Mouse (Mus musculus) right cerebral cortex, adult 2 months (tissue): Measurements from ENCODE around the gene Mbip.

ENCODE experiments used
- DNase-seq, 2 experiments: peaks; one replicate each; pipeline ENCODE4 v3.0.0; 2021 to 2022; ENCODE audit warnings: low spot score in 2 of 2

Gene Mbip

DNA sequence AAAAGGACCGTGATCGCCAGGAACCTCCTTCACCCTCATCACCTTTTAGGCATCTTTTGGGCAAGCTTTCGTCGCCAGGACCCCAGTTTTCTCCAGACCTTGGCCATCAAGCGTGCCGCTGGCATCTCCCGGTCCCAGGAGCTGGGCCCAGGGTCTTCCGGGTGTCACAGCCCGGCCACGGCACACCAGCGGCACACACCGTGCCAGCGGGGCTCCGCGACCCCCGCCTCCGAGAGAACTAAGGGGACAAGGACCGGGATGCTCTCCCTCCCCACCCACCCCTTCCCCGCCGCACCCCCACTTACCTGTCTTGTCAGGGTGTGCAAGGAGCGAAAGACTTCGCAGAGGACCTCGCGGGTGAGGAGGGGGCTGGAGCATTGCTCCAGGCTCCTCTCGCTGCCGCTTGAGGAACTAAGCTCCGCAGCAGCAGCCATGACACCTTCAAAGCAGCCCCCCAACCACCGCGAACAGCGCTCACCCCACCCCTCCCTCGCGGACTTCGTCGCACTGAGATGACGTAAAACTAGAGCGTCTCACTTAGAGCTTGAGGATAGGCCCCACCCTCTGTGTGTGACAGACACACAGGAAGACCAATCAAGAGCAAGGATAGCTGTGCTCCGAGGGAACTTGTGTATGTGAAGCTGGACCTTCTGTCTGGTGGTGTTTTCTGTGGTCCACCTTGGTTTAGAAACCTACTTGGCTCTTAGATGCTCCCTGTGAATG, at the start of gene Mbip:
TSS of gene Mbip (minus strand) at position 528 of the 723 bp plus-strand sequence.
- DNase-seq: peak; percentile 99 to 100

GRCm38 (mm10) chr12:56387647-56388205, 42.0 kb upstream of the Mbip start:
- no peak for DNase-seq

DNA sequence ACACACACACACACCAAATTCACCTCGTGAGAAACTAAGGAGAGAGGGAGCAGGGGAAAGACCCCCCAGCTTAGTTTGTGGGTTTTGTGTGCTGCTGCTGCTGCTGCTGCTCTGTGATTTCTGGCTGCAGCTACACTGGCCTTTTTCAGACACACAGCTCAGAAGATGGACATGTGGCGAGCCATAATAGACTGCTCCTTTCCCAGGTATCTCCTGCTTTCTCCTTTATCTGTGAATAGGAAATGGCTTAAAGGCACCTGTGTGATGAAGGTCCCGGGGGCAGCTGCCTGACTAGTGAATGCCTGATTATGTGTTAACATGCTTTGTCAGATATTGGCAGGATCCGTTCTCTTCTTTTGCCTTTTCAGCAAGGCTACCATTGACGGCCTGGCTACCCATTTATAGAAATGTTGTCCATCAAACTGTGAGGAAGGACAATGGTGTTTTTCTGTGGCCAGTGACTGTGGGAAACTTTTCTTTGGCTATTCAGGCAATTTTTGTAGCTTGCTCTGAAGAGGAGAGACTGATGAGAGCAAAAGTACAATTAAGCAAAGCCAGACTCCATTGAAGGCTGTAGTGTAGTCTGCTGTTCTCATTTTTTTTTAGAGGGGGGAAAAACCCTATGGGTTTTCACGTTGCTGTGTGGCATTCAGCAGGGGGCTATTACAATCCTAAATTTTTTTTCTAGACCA, 41.4 kb upstream of the Mbip start:
- no peak for DNase-seq

DNA sequence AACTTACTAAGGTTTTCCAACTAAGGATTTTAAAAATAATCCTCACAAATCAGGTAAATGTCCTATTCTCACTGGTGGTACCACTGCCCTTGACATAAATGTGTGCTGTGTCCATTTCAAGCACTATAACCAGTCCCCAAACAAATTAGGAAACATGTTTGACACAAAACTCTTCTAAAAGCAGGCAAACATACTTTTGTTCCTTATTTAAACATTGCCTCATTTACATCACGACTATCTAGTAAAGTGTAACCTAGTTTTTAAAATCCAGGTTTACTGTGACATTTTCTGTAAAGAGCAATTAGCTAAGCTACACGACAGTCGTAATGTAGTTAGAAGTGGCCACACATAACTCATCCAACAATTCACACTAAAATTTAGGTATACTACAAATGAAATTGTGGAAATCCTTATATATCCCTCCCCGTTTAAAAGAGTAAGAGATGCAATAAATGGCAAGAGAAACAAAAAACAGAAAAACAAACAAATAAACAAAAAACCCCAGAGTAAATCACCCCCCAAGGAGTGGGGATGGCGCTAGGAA, 851 bp downstream of the Mbip start:
- DNase-seq: no peak

DNA sequence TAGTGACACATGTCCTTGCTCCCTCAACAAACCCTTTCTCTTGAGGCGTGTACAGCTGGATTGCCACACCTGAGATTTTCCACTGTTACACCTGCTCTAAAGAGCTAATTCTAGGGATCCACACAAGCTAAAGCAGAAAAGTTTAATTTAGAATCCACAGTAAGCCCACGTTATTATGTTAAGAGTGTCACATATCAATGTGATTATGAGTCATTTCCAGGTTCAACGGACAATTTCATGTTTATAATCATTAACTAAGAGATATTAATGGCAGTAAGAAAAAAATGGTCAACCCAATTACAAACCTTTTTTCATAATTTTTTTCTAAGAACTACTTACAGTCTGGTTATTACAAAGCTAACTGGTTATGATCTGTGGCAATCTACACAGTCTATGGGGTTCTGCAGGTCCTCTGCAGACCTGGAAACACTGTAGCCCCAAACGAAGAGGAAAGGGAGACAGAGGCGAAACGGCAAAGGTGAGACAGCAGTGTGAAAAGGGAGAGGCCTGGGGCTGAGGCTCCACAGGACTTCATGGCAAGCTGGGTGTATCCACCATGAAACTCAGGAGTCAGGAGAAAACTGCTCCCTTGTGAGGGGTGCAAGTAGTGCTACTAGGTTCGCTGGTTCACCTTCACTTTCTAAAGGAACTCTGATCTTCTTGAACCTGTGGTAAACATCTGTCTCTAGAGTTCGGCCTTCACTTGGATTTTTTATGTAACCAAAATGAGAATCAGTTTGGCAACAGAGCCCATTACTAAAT, 6.2 kb downstream of the Mbip start:
- DNase-seq: no peak

DNA sequence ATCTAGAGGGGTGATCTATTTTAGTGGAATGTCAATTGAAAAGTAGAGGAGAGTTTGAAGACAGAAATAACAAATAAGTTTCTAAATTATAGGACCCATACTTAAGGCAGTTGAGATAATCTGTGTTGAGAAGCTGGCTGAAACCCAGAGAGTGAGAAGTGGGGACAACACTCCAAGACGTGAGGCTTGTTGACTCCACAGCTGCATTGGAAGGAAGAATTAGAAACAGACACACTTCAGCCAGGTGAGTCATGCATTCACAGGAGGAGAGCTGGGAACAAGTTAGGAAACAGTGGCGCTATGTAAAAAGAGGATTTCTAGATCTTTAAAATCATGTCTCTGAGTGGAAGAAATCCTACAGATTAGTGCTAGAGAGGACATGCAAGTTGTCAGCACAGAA, 12.2 kb downstream of the Mbip start:
- DNase-seq: no peak

- DNase-seq: no peak
Measured at GRCm38 (mm10) chr12:56332475-56332874, 13.2 kb downstream of the Mbip start.

- DNase-seq: no peak
Measured at GRCm38 (mm10) chr12:56327448-56327998, 18.2 kb downstream of the Mbip start.

GRCm38 (mm10) chr12:56325851-56326250, 19.8 kb downstream of the Mbip start:
- DNase-seq: no peak

- no peak for DNase-seq
Measured at GRCm38 (mm10) chr12:56318941-56319340, 26.8 kb downstream of the Mbip start.

- DNase-seq: no peak
Measured at GRCm38 (mm10) chr12:56318059-56318458, 27.6 kb downstream of the Mbip start.

- peak in 1 of 2 experiments; percentile 9 for DNase-seq
Measured at GRCm38 (mm10) chr12:56305758-56306157, 39.9 kb downstream of the Mbip start.

GRCm38 (mm10) chr12:56302321-56303017, 43.2 kb downstream of the Mbip start:
- no peak for DNase-seq

DNA sequence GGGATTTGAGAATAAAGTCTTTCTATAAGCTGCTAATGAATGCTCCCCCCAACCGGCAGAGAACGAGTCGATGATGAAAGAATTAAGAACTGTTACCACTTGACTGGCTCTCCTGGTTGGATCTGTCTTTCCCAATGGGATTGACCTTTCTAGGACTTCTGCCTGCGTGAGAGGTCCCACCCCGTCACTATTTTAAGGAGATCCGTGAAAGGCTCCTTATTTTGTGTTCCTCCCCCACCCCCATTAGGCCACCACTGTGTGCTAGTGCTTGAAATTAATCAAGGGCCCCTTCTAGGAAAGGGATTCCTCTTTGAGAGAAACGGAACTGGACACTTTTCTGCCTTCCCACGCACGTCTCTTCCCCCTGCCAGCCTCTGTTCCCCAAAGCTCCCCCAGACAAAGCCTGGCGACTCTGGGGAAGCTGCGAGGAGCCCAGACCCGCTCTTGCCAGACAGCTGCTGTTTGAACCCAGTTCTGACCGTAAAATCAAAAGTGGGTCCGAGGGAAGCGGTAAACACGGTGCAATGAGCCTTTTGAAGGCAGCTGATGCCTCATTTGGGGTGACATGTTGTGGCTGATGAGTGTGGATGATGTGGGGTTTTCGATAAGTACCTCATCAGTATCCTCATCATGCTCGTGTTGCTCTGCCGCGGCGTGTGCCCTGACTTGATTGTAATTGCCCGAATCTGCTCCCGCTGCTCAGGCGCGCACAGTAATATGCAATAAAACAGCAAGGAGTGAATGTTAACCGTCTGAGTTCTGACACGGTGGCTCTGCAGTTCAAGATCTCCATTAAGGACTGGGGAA, 44.0 kb downstream of the Mbip start:
- peak; percentile 17 to 23 for DNase-seq

DNA sequence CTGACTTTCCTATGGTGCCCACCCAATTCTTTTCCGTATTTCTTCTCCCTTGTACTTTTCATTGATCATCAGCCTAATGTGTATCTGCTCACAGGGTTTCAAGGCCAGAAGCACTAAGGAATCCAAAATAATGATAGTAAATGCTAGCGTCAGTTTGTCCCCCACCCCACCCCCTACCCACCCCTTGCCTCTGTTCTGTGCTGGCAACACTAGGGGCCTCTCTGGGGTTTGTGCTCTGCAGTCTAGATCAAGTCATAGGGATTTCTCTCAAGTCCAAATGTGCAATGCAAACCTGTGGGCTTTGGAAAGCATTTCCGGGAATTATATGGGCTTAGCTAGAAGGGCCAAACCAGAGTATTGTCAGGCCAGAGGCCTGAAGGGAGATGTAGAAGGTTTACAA, 46.1 kb downstream of the Mbip start:
- DNase-seq: no peak

DNA sequence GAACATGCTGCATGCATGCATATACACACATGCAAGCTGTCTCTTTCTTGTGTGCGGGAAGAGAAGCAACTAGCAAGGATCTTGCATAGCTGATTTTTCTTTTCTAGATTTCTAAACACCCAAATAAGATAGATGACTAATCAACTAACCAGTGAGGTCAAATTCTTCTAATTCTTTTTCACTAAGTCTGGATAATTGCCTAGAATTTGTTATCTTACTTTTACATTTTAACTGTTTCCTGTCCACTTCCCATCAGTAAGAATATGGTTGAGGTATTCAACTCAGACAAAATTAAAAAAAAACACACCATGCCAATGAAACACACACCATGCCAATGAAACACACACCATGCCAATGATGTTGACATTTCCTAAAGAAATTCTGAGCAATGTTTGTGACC, 46.8 kb downstream of the Mbip start:
- no peak for DNase-seq

DNA sequence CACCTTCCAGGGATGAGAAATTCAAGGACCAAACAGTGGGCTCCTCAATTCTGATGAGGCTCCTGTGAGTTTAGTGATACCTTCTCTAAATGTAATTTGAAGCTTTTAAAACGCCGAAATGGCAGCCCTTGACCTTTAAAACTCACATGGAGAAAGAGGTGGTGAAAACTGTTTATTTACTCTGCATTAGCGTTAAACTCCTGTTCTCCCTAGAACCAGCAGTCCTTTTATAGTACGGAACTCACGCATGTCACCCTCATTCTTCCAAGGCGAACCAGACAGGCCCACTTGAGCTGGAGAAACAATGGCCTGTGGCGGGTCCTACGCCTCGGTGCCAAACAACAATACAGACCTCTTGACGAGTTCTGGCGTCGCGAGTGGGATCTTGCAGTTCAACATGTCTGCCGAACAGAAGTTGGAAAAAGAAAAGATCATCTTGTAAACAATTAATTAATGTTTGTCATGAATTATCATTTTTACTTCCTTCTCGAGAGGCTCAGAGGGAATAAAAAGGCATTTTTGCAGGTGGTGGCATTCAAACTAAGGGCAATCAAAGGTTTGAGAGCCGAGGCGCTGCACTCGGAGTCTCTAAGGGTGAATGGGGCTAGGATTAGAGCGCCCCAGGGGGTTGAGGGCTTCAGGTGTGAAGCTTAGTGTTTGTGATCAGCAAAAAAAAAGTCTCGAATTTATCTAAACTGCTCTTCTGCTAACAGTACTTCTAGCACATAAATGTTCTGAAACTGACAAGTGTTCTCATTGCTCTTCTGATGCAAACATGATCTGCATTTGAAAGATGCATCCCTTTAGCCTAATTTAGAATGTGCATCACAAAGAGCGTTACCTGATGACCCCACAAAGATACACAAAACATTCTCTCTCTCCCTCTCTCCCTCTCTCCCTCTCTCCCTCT, 47.5 kb downstream of the Mbip start:
- no peak for DNase-seq

- DNase-seq: no peak
Measured at GRCm38 (mm10) chr12:56297099-56297498, 48.6 kb downstream of the Mbip start.

- no peak for DNase-seq
Measured at GRCm38 (mm10) chr12:56296524-56296923, 49.2 kb downstream of the Mbip start.
